Mouse (Mus musculus) forebrain, embryonic 10.5 days (tissue): ENCODE results near the gene Gm11146. TPM values are rescaled to one million over a fixed set of nuclear protein-coding genes. Genes with fewer than 3 reads are reported as not detected.

Source experiments
- DNase-seq: peaks from one replicate; pipeline ENCODE4 v3.0.0-alpha.2; 2017; ENCODE audit warnings: low spot score; ENCODE audit errors: extremely low spot score
- H3K27ac ChIP-seq: fragments of 300-500 bp; sonication (generic); 2 replicates; pipeline ENCODE4 v1.5.1; 2016; ENCODE audit warnings: mild to moderate bottlenecking
- H3K27me3 ChIP-seq: fragments of 300-500 bp; sonication (generic); 2 replicates; pipeline ENCODE4 v1.6.1; 2016; ENCODE audit warnings: mild to moderate bottlenecking; ENCODE audit not compliant: poor library complexity, severe bottlenecking
- H3K36me3 ChIP-seq: fragments of 300-500 bp; sonication (generic); replicated peaks from 2 replicates; pipeline ENCODE4 v1.6.1; 2016; ENCODE audit warnings: mild to moderate bottlenecking, moderate library complexity
- H3K4me1 ChIP-seq: fragments of 300-500 bp; sonication (generic); 2 replicates; pipeline ENCODE4 v1.6.1; 2016
- H3K4me3 ChIP-seq: fragments of 300-500 bp; sonication (generic); 2 replicates; pipeline ENCODE4 v1.5.1; 2016; ENCODE audit warnings: mild to moderate bottlenecking, moderate library complexity
- H3K9me3 ChIP-seq: fragments of 300-500 bp; sonication (generic); 2 replicates; pipeline ENCODE4 v1.6.1; 2016; ENCODE audit warnings: mild to moderate bottlenecking, moderate library complexity
- WGBS: fragments of 180-500 bp; shearing (Covaris S2); methylation state at CpG from one replicate; pipeline ENCODE4 v1.1.7; 2016; 5-methylcytosine and 5-hydroxymethylcytosine counted together
- polyA plus RNA-seq: library from polyadenylated mRNA; unstranded; fragments of >200 nt; fragmentation: Nextera tagmentation; extraction: Ambion mirVana; gene quantifications from 2 replicates; pipeline ENCODE4 v1.2.1, GENCODE M21; 2016

Gm11146 gene
- polyA plus RNA-seq, 1 experiment from 2014 or later: not detected

- peaks cover 9% of the 10 kb centered on the region for H3K4me1 ChIP-seq
- no peak overlapping the region for H3K27ac ChIP-seq
- no peaks in the 10 kb centered on the region for H3K9me3 ChIP-seq
- H3K4me3 ChIP-seq: no peak overlapping the region
- H3K27me3 ChIP-seq: no peaks in the 10 kb centered on the region
- H3K36me3 ChIP-seq: no peaks in the 10 kb centered on the region; the same call in 1 of the 2 replicates
- WGBS: 90% methylated on average over 8 of the region's 8 CpGs
- DNase-seq: no peak
Measured at GRCm38 (mm10) chr16:77598787-77599186, 3.1 kb downstream of the Gm11146 start.

- no peak overlapping the region for H3K27ac ChIP-seq
- H3K36me3 ChIP-seq: no peaks in the 10 kb centered on the region; the same call in 1 of the 2 replicates
- peaks cover 16% of the 10 kb centered on the region for H3K4me1 ChIP-seq
- H3K4me3 ChIP-seq: no peak overlapping the region
- no peak for DNase-seq
- no peaks in the 10 kb centered on the region for H3K9me3 ChIP-seq
- 79% methylated on average over 5 of the region's 5 CpGs for WGBS
- H3K27me3 ChIP-seq: no peaks in the 10 kb centered on the region
Measured at GRCm38 (mm10) chr16:77596556-77596955, 5.3 kb downstream of the Gm11146 start.

- no peaks in the 10 kb centered on the region; the same call in 1 of the 2 replicates for H3K36me3 ChIP-seq
- H3K9me3 ChIP-seq: no peaks in the 10 kb centered on the region
- peaks cover 16% of the 10 kb centered on the region for H3K4me1 ChIP-seq
- no peaks in the 10 kb centered on the region for H3K27me3 ChIP-seq
- no peak for DNase-seq
- H3K4me3 ChIP-seq: no peak overlapping the region
- H3K27ac ChIP-seq: no peak overlapping the region
- WGBS: 86% methylated on average over 7 of the region's 7 CpGs
Measured at GRCm38 (mm10) chr16:77595661-77596060, 6.2 kb downstream of the Gm11146 start.

- no peaks in the 10 kb centered on the region for H3K27me3 ChIP-seq
- H3K9me3 ChIP-seq: no peaks in the 10 kb centered on the region
- 77% methylated on average over 13 of the region's 13 CpGs for WGBS
- H3K4me1 ChIP-seq: peaks cover 16% of the 10 kb centered on the region
- H3K27ac ChIP-seq: no peak overlapping the region
- no peaks in the 10 kb centered on the region; the same call in 1 of the 2 replicates for H3K36me3 ChIP-seq
- DNase-seq: no peak
- no peak overlapping the region for H3K4me3 ChIP-seq
Measured at GRCm38 (mm10) chr16:77594553-77594952, 7.3 kb downstream of the Gm11146 start.

- peak overlapping the region; percentile 20; the same call in 1 of the 2 replicates for H3K27ac ChIP-seq
- H3K9me3 ChIP-seq: no peaks in the 10 kb centered on the region
- WGBS: 72% methylated on average over 12 of the region's 12 CpGs
- H3K27me3 ChIP-seq: no peaks in the 10 kb centered on the region
- no peaks in the 10 kb centered on the region for H3K36me3 ChIP-seq
- DNase-seq: no peak
- H3K4me3 ChIP-seq: no peak overlapping the region
- peaks cover 16% of the 10 kb centered on the region for H3K4me1 ChIP-seq
Measured at GRCm38 (mm10) chr16:77593828-77594421, 8.0 kb downstream of the Gm11146 start.

- Histone ChIP-seq H3K27ac (no peak overlapping the region), H3K36me3 (no peaks in the 10 kb centered on the region), H3K4me3 (no peak overlapping the region)
Measured at GRCm38 (mm10) chr16:77592986-77593385, 8.9 kb downstream of the Gm11146 start.

GRCm38 (mm10) chr16:77573036-77573435 lies 28.9 kb downstream of the Gm11146 start:
- WGBS: 74% methylated on average over 5 of the region's 5 CpGs
- Histone ChIP-seq H3K36me3 (peaks cover 8% of the 10 kb centered on the region), H3K27me3 (no peaks in the 10 kb centered on the region), H3K27ac (no peak overlapping the region), H3K4me1 (peaks cover 11% of the 10 kb centered on the region), H3K9me3 (peaks cover 6% of the 10 kb centered on the region; the same call in 1 of the 2 replicates), H3K4me3 (no peak overlapping the region)
- DNase-seq: no peak

More at GRCm38 (mm10) chr16:77592986-77593385, 8.9 kb downstream of the Gm11146 start:
- Histone ChIP-seq H3K27me3 (no peaks in the 10 kb centered on the region), H3K9me3 (no peaks in the 10 kb centered on the region), H3K4me1 (peaks cover 16% of the 10 kb centered on the region)
- WGBS: 95% methylated on average over 3 of the region's 3 CpGs
- DNase-seq: no peak

GRCm38 (mm10) chr16:77569457-77569856 lies 32.4 kb downstream of the Gm11146 start:
- Histone ChIP-seq H3K27me3 (no peaks in the 10 kb centered on the region), H3K27ac (no peak overlapping the region), H3K4me1 (peaks cover 11% of the 10 kb centered on the region), H3K4me3 (no peak overlapping the region), H3K36me3 (peaks cover 8% of the 10 kb centered on the region), H3K9me3 (peaks cover 6% of the 10 kb centered on the region; the same call in 1 of the 2 replicates)
- no peak for DNase-seq
- WGBS: 93% methylated on average over 8 of the region's 8 CpGs

GRCm38 (mm10) chr16:77568384-77568783 lies 33.5 kb downstream of the Gm11146 start:
- Histone ChIP-seq H3K36me3 (peaks cover 8% of the 10 kb centered on the region), H3K4me3 (no peak overlapping the region), H3K9me3 (peaks cover 6% of the 10 kb centered on the region; the same call in 1 of the 2 replicates), H3K27ac (no peak overlapping the region), H3K4me1 (peaks cover 8% of the 10 kb centered on the region), H3K27me3 (no peaks in the 10 kb centered on the region)
- DNase-seq: no peak
- WGBS: 89% methylated on average over 3 of the region's 3 CpGs

GRCm38 (mm10) chr16:77562852-77563251 lies 39.0 kb downstream of the Gm11146 start:
- H3K4me1 ChIP-seq: no peaks in the 10 kb centered on the region
- no peaks in the 10 kb centered on the region for H3K36me3 ChIP-seq
- no peak overlapping the region for H3K4me3 ChIP-seq
- H3K27me3 ChIP-seq: no peaks in the 10 kb centered on the region
- no peak for DNase-seq
- H3K27ac ChIP-seq: no peak overlapping the region
- 90% methylated on average over 3 of the region's 3 CpGs for WGBS
- H3K9me3 ChIP-seq: no peaks in the 10 kb centered on the region

- no peak for DNase-seq
- Histone ChIP-seq H3K9me3 (no peaks in the 10 kb centered on the region), H3K4me3 (no peak overlapping the region), H3K27me3 (no peaks in the 10 kb centered on the region), H3K4me1 (no peaks in the 10 kb centered on the region), H3K36me3 (no peaks in the 10 kb centered on the region; the same call in 1 of the 2 replicates), H3K27ac (no peak overlapping the region)
- 93% methylated on average over 10 of the region's 10 CpGs for WGBS
Measured at GRCm38 (mm10) chr16:77556446-77557105, 45.3 kb downstream of the Gm11146 start.

- Histone ChIP-seq H3K4me1 (no peaks in the 10 kb centered on the region), H3K27ac (no peak overlapping the region), H3K36me3 (no peaks in the 10 kb centered on the region), H3K9me3 (no peaks in the 10 kb centered on the region), H3K4me3 (no peak overlapping the region), H3K27me3 (no peaks in the 10 kb centered on the region)
- 85% methylated on average over 3 of the region's 3 CpGs for WGBS
- DNase-seq: no peak
Measured at GRCm38 (mm10) chr16:77551051-77551450, 50.8 kb downstream of the Gm11146 start.
